Mouse (Mus musculus) CH12.LX (cell line): ENCODE data around the gene Gm5089. TPM values are rescaled to one million over a fixed set of nuclear protein-coding genes. Genes with fewer than 3 reads are reported as not detected.

ENCODE experiments used
- DNase-seq: peaks from one replicate; pipeline ENCODE4 v3.0.0-alpha.2; 2013; ENCODE audit errors: extremely low read depth
- H3K27ac ChIP-seq: 2 replicates; pipeline ENCODE4 v1.5.1; 2012; ENCODE audit warnings: low read depth, mild to moderate bottlenecking, control low read depth, moderate library complexity; ENCODE audit not compliant: insufficient read depth
- H3K27me3 ChIP-seq: replicated peaks from 2 replicates; pipeline ENCODE3; 2012; ENCODE audit warnings: inconsistent platforms
- H3K36me3 ChIP-seq, 2 experiments: replicated peaks in 1 of 2; 2 replicates each; pipeline versions ENCODE3 to v1.6.1; 2012; ENCODE audit warnings: inconsistent platforms in 1 of 2, low read length in 1 of 2, mild to moderate bottlenecking in 1 of 2, mixed read lengths in 1 of 2, moderate library complexity in 1 of 2; ENCODE audit not compliant: control insufficient read depth in 1 of 2, insufficient read depth in 1 of 2
- H3K4me1 ChIP-seq, 2 experiments: 2 replicates each; pipeline ENCODE4 v1.6.1; 2012; ENCODE audit warnings: inconsistent platforms in 1 of 2, moderate library complexity in 1 of 2; ENCODE audit not compliant: insufficient read depth in 2 of 2, control insufficient read depth in 1 of 2
- H3K4me2 ChIP-seq: 2 replicates; pipeline ENCODE4 v1.6.1; 2012; ENCODE audit warnings: low read depth, mild to moderate bottlenecking, control low read depth; ENCODE audit not compliant: poor library complexity, insufficient read depth, severe bottlenecking
- H3K4me3 ChIP-seq, 3 experiments: fragments of 150-350 bp in 1 of 3; sonication (generic) in 1 of 3; replicated peaks in 1 of 3; 2 replicates each; pipeline versions ENCODE3 to v1.5.1; 2011 to 2012; ENCODE audit warnings: low read depth in 2 of 3, low read length in 2 of 3, mild to moderate bottlenecking in 2 of 3, moderate library complexity in 2 of 3, control low read depth in 1 of 3, improper control_type of control experiment in 1 of 3, inconsistent platforms in 1 of 3, mixed read lengths in 1 of 3; ENCODE audit not compliant: poor library complexity in 1 of 3
- H3K79me2 ChIP-seq: replicated peaks from 2 replicates; pipeline ENCODE4 v1.6.1; 2012; ENCODE audit warnings: mild to moderate bottlenecking, moderate library complexity; ENCODE audit not compliant: control insufficient read depth, poor library complexity, insufficient read depth, severe bottlenecking; ENCODE audit errors: extremely low read depth
- H3K9ac ChIP-seq: 2 replicates; pipeline ENCODE4 v1.6.1; 2012; ENCODE audit warnings: low read depth, mild to moderate bottlenecking, control low read depth, moderate library complexity; ENCODE audit not compliant: insufficient read depth
- H3K9me3 ChIP-seq: replicated peaks from 2 replicates; pipeline ENCODE3; 2012; ENCODE audit warnings: low read length, inconsistent platforms, mixed read lengths
- BHLHE40 ChIP-seq: IDR thresholded peaks from 2 replicates; pipeline ENCODE4 v1.6.1; 2011; ENCODE audit warnings: mild to moderate bottlenecking, low read depth, low read length, improper control_type of control experiment
- CHD1 ChIP-seq: IDR thresholded peaks from 2 replicates; pipeline ENCODE4 v1.6.1; 2012; ENCODE audit warnings: low read depth, low read length, improper control_type of control experiment, inconsistent platforms
- CTCF ChIP-seq, 2 experiments: IDR thresholded peaks in 1 of 2; conservative IDR thresholded peaks in 1 of 2; 2 replicates each; pipeline ENCODE4 v1.5.1; 2011 to 2012; ENCODE audit warnings: low read depth in 2 of 2, low read length in 2 of 2, improper control_type of control experiment in 1 of 2, inconsistent platforms in 1 of 2, mild to moderate bottlenecking in 1 of 2, moderate library complexity in 1 of 2
- E2F4 ChIP-seq: IDR thresholded peaks from 2 replicates; pipeline ENCODE4 v1.6.1; 2011; ENCODE audit warnings: low read depth, low read length, improper control_type of control experiment; ENCODE audit not compliant: insufficient replicate concordance
- EP300 ChIP-seq: IDR thresholded peaks from 2 replicates; pipeline ENCODE4 v1.6.1; 2011; ENCODE audit warnings: low read length, improper control_type of control experiment
- IRF4 ChIP-seq: IDR thresholded peaks from 2 replicates; pipeline ENCODE4 v1.6.1; 2014; ENCODE audit warnings: low read depth, mild to moderate bottlenecking, inconsistent platforms, low read length, improper control_type of control experiment
- KAT2A ChIP-seq: IDR thresholded peaks from 2 replicates; pipeline ENCODE4 v1.6.1; 2012; ENCODE audit warnings: low read length, improper control_type of control experiment, inconsistent platforms; ENCODE audit not compliant: insufficient replicate concordance
- MAX ChIP-seq: IDR thresholded peaks from 2 replicates; pipeline ENCODE4 v1.6.1; 2011; ENCODE audit warnings: low read length, improper control_type of control experiment
- MAZ ChIP-seq: IDR thresholded peaks from 2 replicates; pipeline ENCODE4 v1.6.1; 2012; ENCODE audit warnings: low read depth, mild to moderate bottlenecking, inconsistent platforms, low read length, improper control_type of control experiment, moderate library complexity
- MYC ChIP-seq: IDR thresholded peaks from 2 replicates; pipeline ENCODE4 v1.6.1; 2011; ENCODE audit warnings: low read depth, mild to moderate bottlenecking, improper control_type of control experiment, low read length
- POLR2A ChIP-seq: IDR thresholded peaks from 2 replicates; pipeline ENCODE4 v1.6.1; 2011; ENCODE audit warnings: low read depth, mild to moderate bottlenecking, improper control_type of control experiment, low read length
- POLR2AphosphoS2 ChIP-seq: IDR thresholded peaks from 2 replicates; pipeline ENCODE4 v1.6.1; 2011; ENCODE audit warnings: low read depth, low read length, improper control_type of control experiment
- SIN3A ChIP-seq: IDR thresholded peaks from 2 replicates; pipeline ENCODE4 v1.6.1; 2012; ENCODE audit warnings: low read length, improper control_type of control experiment, inconsistent platforms
- TBP ChIP-seq: conservative IDR thresholded peaks from 2 replicates; pipeline ENCODE4 v1.6.1; 2011; ENCODE audit warnings: low read depth, low read length, improper control_type of control experiment
- UBTF ChIP-seq: IDR thresholded peaks from 2 replicates; pipeline ENCODE4 v1.6.1; 2012; ENCODE audit warnings: low read depth, mild to moderate bottlenecking, inconsistent platforms, low read length, improper control_type of control experiment, moderate library complexity
- USF1 ChIP-seq: IDR thresholded peaks from 2 replicates; pipeline ENCODE4 v1.6.1; 2014; ENCODE audit warnings: low read depth, mild to moderate bottlenecking, inconsistent platforms, low read length, improper control_type of control experiment
- USF2 ChIP-seq: conservative IDR thresholded peaks from 2 replicates; pipeline ENCODE4 v1.6.1; 2011; ENCODE audit warnings: low read depth, low read length, improper control_type of control experiment
- ZC3H11A ChIP-seq: IDR thresholded peaks from 2 replicates; pipeline ENCODE4 v1.6.1; 2012; ENCODE audit warnings: low read depth, mild to moderate bottlenecking, inconsistent platforms, low read length, improper control_type of control experiment
- dilution Hi-C: fragments of 300-500 bp; cut with MboI; formaldehyde crosslinking; loops from 2 replicates; pipeline ENCODE4 v1.14.3; 2020; ENCODE audit warnings: low sequenced_read_pairs; ENCODE audit not compliant: extremely low pct_unique_long_range_greater_than_20kb, extremely low pct_ligation_motif_present
- in situ Hi-C: fragments of 300-500 bp; cut with MboI; formaldehyde crosslinking; loops from 3 replicates; pipeline ENCODE4 v1.14.3; 2019; ENCODE audit warnings: low sequenced_read_pairs, low pct_ligation_motif_present, low pct_unique_long_range_greater_than_20kb, mixed read lengths
- polyA plus RNA-seq: library from polyadenylated mRNA; unstranded; fragments of >175 nt; gene quantifications from 2 replicates; pipeline ENCODE4 v1.2.1, GENCODE M21; 2012; ENCODE audit warnings: low read depth; ENCODE audit not compliant: insufficient read length
- total RNA-seq, 2 experiments: library from RNA; depleted of rRNA; stranded (reverse); fragments of 300-350 nt in 1 of 2; fragments of >200 nt in 1 of 2; gene quantifications; 2 replicates each; pipeline ENCODE4 v1.2.3; 2012 to 2014

Gene Gm5089
- total and polyA plus RNA-seq, 3 experiments: not detected

GRCm38 (mm10) chr14:122427654-122428053 is 23.3 kb downstream of the Gm5089 start:
- Histone ChIP-seq H3K27me3 (peaks cover 2% of the 10 kb centered on the region), H3K79me2 (no peaks in the 10 kb centered on the region), H3K4me3 (no peak overlapping the region), H3K4me1 (0 out of 4 replicates have a peak, but pooled peaks cover 2 to 4% of the 10 kb centered on the region in 2 experiments), H3K9ac (no peak overlapping the region), H3K9me3 (no peaks in the 10 kb centered on the region), H3K36me3 (no peaks in the 10 kb centered on the region), H3K4me2 (no peak overlapping the region), H3K27ac (no peak overlapping the region)
- TF ChIP-seq SIN3A (no peak), IRF4 (no peak), POLR2A (no peak), KAT2A (no peak), CHD1 (no peak), USF2 (no peak), MYC (no peak), E2F4 (no peak), MAZ (no peak), TBP (no peak), BHLHE40 (no peak), MAX (no peak)
- in situ Hi-C loops (no loop called here), dilution Hi-C loops (no loop called here)
- no peak for DNase-seq

GRCm38 (mm10) chr14:122427204-122427560 is 23.7 kb downstream of the Gm5089 start:
- DNase-seq: no peak
- in situ Hi-C loops: no loop called here
- no peak overlapping the region for H3K27ac ChIP-seq
- H3K36me3 ChIP-seq: no peaks in the 10 kb centered on the region
- H3K4me1 ChIP-seq: 0 out of 4 replicates have a peak, but pooled peaks cover 0 to 2% of the 10 kb centered on the region in 2 experiments
- H3K9me3 ChIP-seq: no peaks in the 10 kb centered on the region
- H3K9ac ChIP-seq: no peak overlapping the region
- no peak overlapping the region for H3K4me3 ChIP-seq
- H3K79me2 ChIP-seq: no peaks in the 10 kb centered on the region
- peaks cover 2% of the 10 kb centered on the region for H3K27me3 ChIP-seq
- dilution Hi-C loops: no loop called here
- no peak overlapping the region for H3K4me2 ChIP-seq
- TF ChIP-seq ZC3H11A: no peak
- TF ChIP-seq POLR2AphosphoS2: no peak
- TF ChIP-seq USF1: no peak
- no peak for TF ChIP-seq CTCF (conservative IDR thresholded peaks at IDR 0.05 in 1 of 2, IDR thresholded peaks at IDR 0.05 in 1 of 2; ENCODE audit: low read depth in 2 of 2, low read length in 2 of 2)
- TF ChIP-seq E2F4: no peak
- no peak for TF ChIP-seq EP300
- TF ChIP-seq UBTF: no peak
- TF ChIP-seq, all 38 proteins: peak for 0
